Mouse (Mus musculus): Measurements from ENCODE around the gene Rbm7. TPM values are rescaled to one million over a fixed set of nuclear protein-coding genes. Genes with fewer than 3 reads are reported as not detected.
"Not testable (repeated sequence)": the region's sequence is repeated elsewhere in the genome, so short reads cannot be mapped to it uniquely, and the experiment has no call there.

Gene Rbm7
- polyA plus RNA-seq, 1 experiment from 2014 or later, result 89.8 TPM

DNA sequence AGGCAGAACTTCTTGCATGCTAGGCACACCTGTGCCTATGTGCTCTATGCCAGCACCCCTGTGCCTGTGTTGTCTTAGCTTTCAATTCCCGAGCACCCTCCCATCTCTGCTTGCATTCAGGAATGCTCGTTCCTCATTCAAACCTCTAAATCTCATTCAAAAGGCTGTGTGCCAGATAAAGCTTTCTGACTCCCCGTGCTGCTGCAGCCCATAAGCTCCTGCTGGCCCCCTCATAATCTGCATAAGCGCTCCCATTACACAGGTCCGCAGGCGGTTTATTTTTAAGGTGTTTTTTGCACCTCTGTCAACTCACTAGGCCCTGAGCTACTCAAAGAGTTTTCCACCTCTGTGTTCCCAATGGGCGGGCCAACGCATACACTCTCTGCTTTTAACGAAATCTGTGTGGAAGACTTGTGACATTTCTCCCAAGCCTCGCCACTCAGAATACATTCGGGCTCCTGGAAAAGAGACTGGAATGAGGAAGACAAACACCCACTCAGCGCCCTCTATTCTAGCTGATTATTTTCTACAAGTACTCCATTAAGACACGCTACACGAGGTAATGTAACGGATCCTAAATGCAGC lies 22.6 kb downstream of the Rbm7 start:
- Histone ChIP-seq H3K4me2 (ENCODE audit: low read depth, low read length) (no peak overlapping the region), H3K4me1 (ENCODE audit: control insufficient read depth, insufficient read depth, low read length) (no peaks in the 10 kb centered on the region), H3K27ac (ENCODE audit: low read length) (no peak overlapping the region), H3K4me3 (ENCODE audit: low read length) (no peak overlapping the region), H3K9ac (ENCODE audit: low read length) (no peak overlapping the region), H3K36me3 (ENCODE audit: control insufficient read depth, insufficient read depth) (peaks cover 16% of the 10 kb centered on the region), H3K27me3 (ENCODE audit: control insufficient read depth, insufficient read depth, low read length) (no peaks in the 10 kb centered on the region), H3K9me3 (replicated peaks; ENCODE audit: control insufficient read depth, low read length) (no peaks in the 10 kb centered on the region)
- no peak for ATAC-seq (replicated peaks; ENCODE audit: extremely low read depth, insufficient read depth, low FRiP score)
- WGBS, result 85% methylated on average over 15 of the region's 15 CpGs

DNA sequence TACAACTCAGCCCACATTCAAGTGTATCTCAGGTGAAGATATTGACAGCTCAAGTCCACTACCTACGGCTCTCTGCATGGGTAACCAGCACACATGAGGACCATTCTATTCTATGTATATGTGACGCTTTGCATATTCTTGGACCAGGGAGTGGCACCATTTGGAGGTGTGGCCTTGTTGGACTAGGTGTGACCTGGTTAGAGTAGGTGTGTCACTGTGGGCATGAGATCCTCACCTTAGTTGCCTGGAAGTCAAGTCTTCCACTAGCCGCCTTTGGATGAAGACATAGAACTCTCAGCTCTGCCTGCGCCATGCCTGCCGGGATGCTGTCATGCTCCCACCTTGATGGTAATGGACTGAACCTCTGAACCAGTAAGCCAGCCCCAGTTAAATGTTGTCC lies 27.6 kb downstream of the Rbm7 start:
- not testable (repeated sequence) for H3K4me2 ChIP-seq (ENCODE audit: low read depth, low read length); H3K27ac ChIP-seq (ENCODE audit: low read length); H3K9ac ChIP-seq (ENCODE audit: low read length); ATAC-seq (replicated peaks; ENCODE audit: extremely low read depth, insufficient read depth, low FRiP score); H3K9me3 ChIP-seq (replicated peaks; ENCODE audit: control insufficient read depth, low read length); H3K4me1 ChIP-seq (ENCODE audit: control insufficient read depth, insufficient read depth, low read length); H3K27me3 ChIP-seq (ENCODE audit: control insufficient read depth, insufficient read depth, low read length); H3K4me3 ChIP-seq (ENCODE audit: low read length)
- H3K36me3 ChIP-seq (ENCODE audit: control insufficient read depth, insufficient read depth), result peaks cover 23% of the 10 kb centered on the region
- WGBS, result over 99% methylated on average over 5 of the region's 5 CpGs

DNA sequence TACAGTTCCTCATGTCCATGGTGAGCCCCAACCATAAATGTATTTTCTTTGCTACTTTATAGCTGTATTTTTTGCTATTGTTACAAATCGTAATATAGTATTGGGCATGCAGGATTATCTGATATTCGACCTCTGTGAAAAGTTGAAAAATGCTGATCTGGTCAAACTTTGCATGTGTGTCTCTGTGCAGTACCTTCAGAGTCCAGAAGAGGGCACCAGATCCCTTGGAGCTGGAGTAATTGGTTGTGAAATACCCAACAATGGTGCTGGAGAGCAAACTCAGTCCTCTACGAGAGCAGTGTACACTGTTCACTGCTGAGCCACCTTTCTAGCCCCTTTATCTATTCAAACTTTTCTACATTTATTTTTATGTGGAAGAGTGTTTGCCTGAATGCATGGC lies 28.3 kb downstream of the Rbm7 start:
- Histone ChIP-seq H3K9me3 (replicated peaks; ENCODE audit: control insufficient read depth, low read length) (peaks cover 7% of the 10 kb centered on the region; the same call in 1 of the 2 replicates), H3K4me1 (ENCODE audit: control insufficient read depth, insufficient read depth, low read length) (no peaks in the 10 kb centered on the region), H3K27ac (ENCODE audit: low read length) (no peak overlapping the region), H3K36me3 (ENCODE audit: control insufficient read depth, insufficient read depth) (peaks cover 22% of the 10 kb centered on the region), H3K4me2 (ENCODE audit: low read depth, low read length) (no peak overlapping the region), H3K27me3 (ENCODE audit: control insufficient read depth, insufficient read depth, low read length) (no peaks in the 10 kb centered on the region), H3K4me3 (ENCODE audit: low read length) (no peak overlapping the region), H3K9ac (ENCODE audit: low read length) (no peak overlapping the region)
- WGBS, result 54% methylated on average over 3 of the region's 3 CpGs
- no peak for ATAC-seq (replicated peaks; ENCODE audit: extremely low read depth, insufficient read depth, low FRiP score)

DNA sequence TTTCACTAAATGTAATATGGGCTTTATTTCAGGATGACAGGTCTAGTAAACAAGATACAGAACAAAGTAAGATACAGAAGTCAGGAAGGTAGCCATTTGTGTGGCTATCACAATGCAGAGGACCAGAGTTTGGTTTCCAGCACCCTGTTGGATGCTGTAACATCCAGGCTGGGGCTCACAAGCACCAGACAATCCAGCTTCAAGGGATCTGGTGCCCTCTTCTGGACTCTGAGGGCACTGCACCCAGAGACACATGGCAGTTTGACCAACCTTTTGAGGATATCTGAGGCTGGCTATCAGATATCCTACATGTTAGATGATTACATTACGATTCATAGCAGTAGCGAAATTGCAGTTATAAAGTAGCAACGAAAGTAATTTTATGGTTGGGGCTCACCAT lies 29.4 kb downstream of the Rbm7 start:
- H3K27me3 ChIP-seq (ENCODE audit: control insufficient read depth, insufficient read depth, low read length), result no peaks in the 10 kb centered on the region
- no peaks in the 10 kb centered on the region for H3K4me1 ChIP-seq (ENCODE audit: control insufficient read depth, insufficient read depth, low read length)
- no peak overlapping the region for H3K4me3 ChIP-seq (ENCODE audit: low read length)
- H3K9ac ChIP-seq (ENCODE audit: low read length), result no peak overlapping the region
- 97% methylated on average over 3 of the region's 3 CpGs for WGBS
- ATAC-seq (replicated peaks; ENCODE audit: extremely low read depth, insufficient read depth, low FRiP score), result no peak
- H3K27ac ChIP-seq (ENCODE audit: low read length), result no peak overlapping the region
- H3K36me3 ChIP-seq (ENCODE audit: control insufficient read depth, insufficient read depth), result peaks cover 22% of the 10 kb centered on the region
- H3K4me2 ChIP-seq (ENCODE audit: low read depth, low read length), result no peak overlapping the region
- H3K9me3 ChIP-seq (replicated peaks; ENCODE audit: control insufficient read depth, low read length), result peaks cover 7% of the 10 kb centered on the region; the same call in 1 of the 2 replicates

DNA sequence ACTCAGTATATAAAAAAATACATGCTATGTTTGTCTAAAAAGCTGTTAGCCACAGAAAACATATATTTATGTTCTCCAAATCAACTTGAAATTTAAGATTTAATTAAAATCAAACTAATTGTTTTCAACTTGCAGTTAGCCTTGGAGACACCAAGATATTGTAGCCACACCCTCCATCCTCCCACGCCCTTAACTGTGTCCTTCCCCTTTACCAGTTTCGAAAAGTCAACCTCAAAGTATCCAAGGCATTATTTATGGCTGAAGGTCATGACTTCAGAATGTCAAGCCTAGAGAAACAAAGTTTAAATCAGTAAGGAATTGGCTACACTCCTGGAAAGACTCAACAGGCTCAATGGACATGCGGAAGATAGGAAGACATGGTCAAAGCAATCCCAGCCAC lies 33.6 kb downstream of the Rbm7 start:
- no peak overlapping the region for H3K4me3 ChIP-seq (ENCODE audit: low read length)
- H3K27ac ChIP-seq (ENCODE audit: low read length), result no peak overlapping the region
- ATAC-seq (replicated peaks; ENCODE audit: extremely low read depth, insufficient read depth, low FRiP score), result no peak
- 85% methylated on average over 3 of the region's 3 CpGs for WGBS
- no peaks in the 10 kb centered on the region for H3K4me1 ChIP-seq (ENCODE audit: control insufficient read depth, insufficient read depth, low read length)
- peaks cover 5% of the 10 kb centered on the region; the same call in 1 of the 2 replicates for H3K9me3 ChIP-seq (replicated peaks; ENCODE audit: control insufficient read depth, low read length)
- no peak overlapping the region for H3K4me2 ChIP-seq (ENCODE audit: low read depth, low read length)
- H3K9ac ChIP-seq (ENCODE audit: low read length), result no peak overlapping the region
- peaks cover 7% of the 10 kb centered on the region; the same call in 1 of the 2 replicates for H3K36me3 ChIP-seq (ENCODE audit: control insufficient read depth, insufficient read depth)
- H3K27me3 ChIP-seq (ENCODE audit: control insufficient read depth, insufficient read depth, low read length), result no peaks in the 10 kb centered on the region

DNA sequence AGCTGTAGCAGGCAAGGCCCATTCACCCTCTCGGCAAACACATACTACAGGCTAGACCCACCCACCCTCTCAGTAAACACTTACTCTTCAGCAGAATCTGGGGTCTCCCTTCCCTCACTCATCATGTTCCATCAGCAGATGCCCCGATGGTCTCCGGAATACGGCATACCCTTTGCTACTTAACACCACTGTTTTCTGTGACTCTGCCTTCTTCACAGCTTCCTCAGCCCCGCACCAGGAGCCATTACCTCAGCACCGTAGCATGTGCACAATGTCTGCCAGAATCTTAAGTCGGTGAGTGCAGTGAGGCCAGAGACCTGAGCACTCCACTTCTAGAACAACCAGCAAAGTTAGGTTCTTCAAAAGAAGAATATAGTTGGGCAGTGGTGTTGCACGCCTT lies 34.4 kb downstream of the Rbm7 start:
- H3K27me3 ChIP-seq (ENCODE audit: control insufficient read depth, insufficient read depth, low read length), result no peaks in the 10 kb centered on the region
- WGBS, result 86% methylated on average over 8 of the region's 8 CpGs
- ATAC-seq (replicated peaks; ENCODE audit: extremely low read depth, insufficient read depth, low FRiP score), result no peak

DNA sequence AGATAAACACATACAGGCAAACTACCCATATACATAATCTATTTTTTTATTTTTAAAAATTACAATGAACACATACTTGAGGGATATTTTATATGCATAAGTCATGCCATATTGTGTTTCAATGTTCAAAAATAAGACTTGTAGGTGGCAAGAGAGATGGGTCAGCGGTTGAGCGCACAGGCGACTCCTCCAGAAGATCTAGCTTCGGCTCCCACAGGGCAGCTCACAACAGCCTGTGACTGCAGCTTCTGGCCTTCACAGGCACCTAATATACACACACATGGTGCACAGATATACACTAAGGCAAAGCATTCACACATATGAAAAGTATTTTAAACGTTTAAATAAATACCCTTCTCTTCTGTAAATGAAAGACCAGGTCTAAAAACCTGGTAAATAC lies 35.7 kb downstream of the Rbm7 start:
- ATAC-seq (replicated peaks; ENCODE audit: extremely low read depth, insufficient read depth, low FRiP score), result no peak
- no peaks in the 10 kb centered on the region for H3K9me3 ChIP-seq (replicated peaks; ENCODE audit: control insufficient read depth, low read length)
- no peaks in the 10 kb centered on the region for H3K36me3 ChIP-seq (ENCODE audit: control insufficient read depth, insufficient read depth)
- no peak overlapping the region for H3K4me2 ChIP-seq (ENCODE audit: low read depth, low read length)
- H3K4me1 ChIP-seq (ENCODE audit: control insufficient read depth, insufficient read depth, low read length), result no peaks in the 10 kb centered on the region
- H3K27ac ChIP-seq (ENCODE audit: low read length), result no peak overlapping the region
- H3K4me3 ChIP-seq (ENCODE audit: low read length), result no peak overlapping the region
- WGBS, result 91% methylated on average over 5 of the region's 5 CpGs
- H3K27me3 ChIP-seq (ENCODE audit: control insufficient read depth, insufficient read depth, low read length), result no peaks in the 10 kb centered on the region
- H3K9ac ChIP-seq (ENCODE audit: low read length), result no peak overlapping the region

More for the DNA sequence above, 34.4 kb downstream of the Rbm7 start:
- H3K36me3 ChIP-seq (ENCODE audit: control insufficient read depth, insufficient read depth), result peaks cover 6% of the 10 kb centered on the region; the same call in 1 of the 2 replicates
- no peak overlapping the region for H3K4me3 ChIP-seq (ENCODE audit: low read length)
- peaks cover 3% of the 10 kb centered on the region; the same call in 1 of the 2 replicates for H3K9me3 ChIP-seq (replicated peaks; ENCODE audit: control insufficient read depth, low read length)
- H3K9ac ChIP-seq (ENCODE audit: low read length), result no peak overlapping the region
- H3K4me1 ChIP-seq (ENCODE audit: control insufficient read depth, insufficient read depth, low read length), result no peaks in the 10 kb centered on the region
- no peak overlapping the region for H3K4me2 ChIP-seq (ENCODE audit: low read depth, low read length)
- H3K27ac ChIP-seq (ENCODE audit: low read length), result no peak overlapping the region

DNA sequence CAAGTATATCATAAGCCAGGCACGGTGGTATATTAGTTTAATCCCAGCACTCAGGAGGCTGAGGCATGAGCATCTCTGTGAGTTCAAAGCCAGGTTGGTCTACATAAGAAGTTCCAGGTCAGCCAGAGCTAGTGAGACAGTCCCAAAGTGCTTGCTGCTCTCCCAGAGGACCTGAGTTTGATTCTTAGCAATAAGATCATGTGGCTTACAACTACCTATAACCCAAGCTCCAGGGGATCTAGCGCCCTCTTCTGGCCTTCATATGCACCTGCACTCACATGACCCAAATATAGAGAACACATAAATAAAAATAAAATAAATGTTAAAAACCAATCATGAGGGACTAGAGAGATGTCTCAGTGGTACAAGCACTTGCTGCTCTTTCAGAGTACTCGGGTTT lies 36.2 kb downstream of the Rbm7 start:
- Histone ChIP-seq H3K4me2 (ENCODE audit: low read depth, low read length) (no peak overlapping the region), H3K27me3 (ENCODE audit: control insufficient read depth, insufficient read depth, low read length) (no peaks in the 10 kb centered on the region), H3K27ac (ENCODE audit: low read length) (no peak overlapping the region), H3K4me3 (ENCODE audit: low read length) (no peak overlapping the region), H3K9me3 (replicated peaks; ENCODE audit: control insufficient read depth, low read length) (no peaks in the 10 kb centered on the region), H3K9ac (ENCODE audit: low read length) (no peak overlapping the region), H3K36me3 (ENCODE audit: control insufficient read depth, insufficient read depth) (no peaks in the 10 kb centered on the region), H3K4me1 (ENCODE audit: control insufficient read depth, insufficient read depth, low read length) (no peaks in the 10 kb centered on the region)
- 69% methylated on average over 3 of the region's 3 CpGs for WGBS
- no peak for ATAC-seq (replicated peaks; ENCODE audit: extremely low read depth, insufficient read depth, low FRiP score)

DNA sequence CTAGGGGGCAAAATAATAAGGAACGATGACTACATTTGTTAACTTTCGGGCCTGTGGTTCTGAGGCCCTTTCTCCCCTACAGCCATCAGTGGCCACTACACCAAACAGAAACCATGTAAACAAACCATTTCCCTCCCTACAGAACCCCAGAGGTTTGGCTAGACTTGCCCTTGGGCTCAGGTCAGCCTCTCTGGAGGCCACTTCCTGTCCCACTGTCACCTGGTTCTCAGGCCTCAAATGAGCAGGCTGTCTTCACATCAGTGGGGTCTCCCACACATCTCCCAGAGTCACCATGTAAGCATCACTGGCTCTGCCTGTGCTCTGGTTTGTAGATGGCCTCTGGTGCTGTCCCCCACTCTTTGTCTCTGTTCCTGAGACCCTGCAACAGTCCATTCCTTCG lies 39.1 kb downstream of the Rbm7 start:
- H3K27me3 ChIP-seq (ENCODE audit: control insufficient read depth, insufficient read depth, low read length), result no peaks in the 10 kb centered on the region
- no peak for ATAC-seq (replicated peaks; ENCODE audit: extremely low read depth, insufficient read depth, low FRiP score)
- no peak overlapping the region for H3K9ac ChIP-seq (ENCODE audit: low read length)
- no peak overlapping the region for H3K4me3 ChIP-seq (ENCODE audit: low read length)
- H3K36me3 ChIP-seq (ENCODE audit: control insufficient read depth, insufficient read depth), result no peaks in the 10 kb centered on the region
- no peaks in the 10 kb centered on the region for H3K9me3 ChIP-seq (replicated peaks; ENCODE audit: control insufficient read depth, low read length)
- no peak overlapping the region for H3K4me2 ChIP-seq (ENCODE audit: low read depth, low read length)
- no peak overlapping the region for H3K27ac ChIP-seq (ENCODE audit: low read length)
- 85% methylated on average over 3 of the region's 3 CpGs for WGBS
- no peaks in the 10 kb centered on the region for H3K4me1 ChIP-seq (ENCODE audit: control insufficient read depth, insufficient read depth, low read length)
